Mouse (Mus musculus) erythroblast, embryonic 14.5 days (primary cell): ENCODE data around the gene Adgrf5. TPM values are rescaled to one million over a fixed set of nuclear protein-coding genes. Genes with fewer than 3 reads are reported as not detected.
"Not testable (repeated sequence)": the region's sequence is repeated elsewhere in the genome, so short reads cannot be mapped to it uniquely, and the experiment has no call there.

ENCODE experiments used
- H3K27me3 ChIP-seq: 2 replicates; pipeline ENCODE4 v1.6.1; 2012; ENCODE audit warnings: inconsistent platforms; ENCODE audit not compliant: control insufficient read depth
- H3K36me3 ChIP-seq: 2 replicates; pipeline ENCODE4 v1.6.1; 2012; ENCODE audit warnings: mild to moderate bottlenecking, inconsistent platforms; ENCODE audit not compliant: control insufficient read depth
- H3K4me1 ChIP-seq: 2 replicates; pipeline ENCODE4 v1.6.1; 2012; ENCODE audit warnings: inconsistent platforms; ENCODE audit not compliant: control insufficient read depth
- H3K4me3 ChIP-seq: replicated peaks from 2 replicates; pipeline ENCODE3; 2012; ENCODE audit warnings: moderate library complexity, mild to moderate bottlenecking, inconsistent platforms
- H3K9me3 ChIP-seq: 2 replicates; pipeline ENCODE4 v1.6.1; 2012; ENCODE audit warnings: low read length, inconsistent platforms, mixed read lengths; ENCODE audit not compliant: control insufficient read depth
- GATA1 ChIP-seq: IDR thresholded peaks from 2 replicates; pipeline ENCODE4 v1.6.1; 2012; ENCODE audit warnings: low read length, inconsistent platforms, mixed read lengths
- TAL1 ChIP-seq: IDR thresholded peaks from 3 replicates; pipeline ENCODE4 v1.6.1; 2012; ENCODE audit warnings: low read length, inconsistent platforms, mixed read lengths
- polyA plus RNA-seq: library from polyadenylated mRNA; stranded (reverse); fragments of >175 nt; gene quantifications from 2 replicates; pipeline ENCODE4 v1.2.3, GENCODE M21; 2012

Gene Adgrf5
- polyA plus RNA-seq, 1 experiment = not detected

DNA sequence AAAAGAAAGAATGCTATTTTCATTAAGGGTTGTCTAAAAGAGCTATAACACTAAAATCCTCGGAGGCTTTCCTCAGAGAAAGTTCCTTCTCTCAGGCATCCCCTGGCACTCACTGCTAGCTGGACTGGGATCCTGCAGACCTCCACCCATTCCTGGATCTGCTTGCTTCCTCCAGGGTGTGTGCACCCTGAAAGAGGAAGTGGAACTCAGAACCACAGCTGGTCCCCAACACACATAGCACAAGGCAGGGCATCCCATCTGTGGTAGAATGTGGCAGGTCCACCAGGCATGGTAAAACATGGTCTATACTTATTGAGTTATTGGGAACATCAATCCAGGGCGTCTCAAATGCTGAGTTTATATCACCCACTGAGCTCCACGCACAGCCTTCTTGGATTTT is 22.0 kb upstream of the Adgrf5 start:
- peaks cover 5% of the 10 kb centered on the region; the same call in 1 of the 2 replicates for H3K4me1 ChIP-seq
- no peaks in the 10 kb centered on the region for H3K36me3 ChIP-seq
- no peak for TF ChIP-seq TAL1
- TF ChIP-seq GATA1 = no peak
- H3K4me3 ChIP-seq = no peak overlapping the region
- H3K27me3 ChIP-seq = no peaks in the 10 kb centered on the region
- H3K9me3 ChIP-seq = no peaks in the 10 kb centered on the region

DNA sequence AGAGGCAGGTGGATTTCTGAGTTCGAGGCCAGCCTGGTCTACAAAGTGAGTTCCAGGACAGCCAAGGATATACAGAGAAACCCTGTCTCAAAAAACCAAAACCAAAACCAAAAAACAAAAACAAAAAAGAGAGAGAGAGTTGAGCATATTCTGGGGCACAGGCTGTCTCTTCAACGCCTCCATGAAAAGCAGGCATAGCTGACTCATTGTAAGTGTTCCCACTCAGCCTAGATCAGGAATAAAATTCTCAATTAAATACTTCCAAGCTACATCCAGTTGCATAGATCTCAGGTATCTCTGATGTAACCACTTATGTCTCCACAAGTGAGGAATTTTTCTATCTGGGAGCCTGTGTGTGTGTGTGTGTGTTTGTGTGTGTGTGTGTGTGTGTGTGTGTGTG is 13.8 kb upstream of the Adgrf5 start:
- not testable (repeated sequence) for H3K36me3 ChIP-seq, H3K4me1 ChIP-seq, H3K4me3 ChIP-seq, H3K27me3 ChIP-seq, H3K9me3 ChIP-seq

DNA sequence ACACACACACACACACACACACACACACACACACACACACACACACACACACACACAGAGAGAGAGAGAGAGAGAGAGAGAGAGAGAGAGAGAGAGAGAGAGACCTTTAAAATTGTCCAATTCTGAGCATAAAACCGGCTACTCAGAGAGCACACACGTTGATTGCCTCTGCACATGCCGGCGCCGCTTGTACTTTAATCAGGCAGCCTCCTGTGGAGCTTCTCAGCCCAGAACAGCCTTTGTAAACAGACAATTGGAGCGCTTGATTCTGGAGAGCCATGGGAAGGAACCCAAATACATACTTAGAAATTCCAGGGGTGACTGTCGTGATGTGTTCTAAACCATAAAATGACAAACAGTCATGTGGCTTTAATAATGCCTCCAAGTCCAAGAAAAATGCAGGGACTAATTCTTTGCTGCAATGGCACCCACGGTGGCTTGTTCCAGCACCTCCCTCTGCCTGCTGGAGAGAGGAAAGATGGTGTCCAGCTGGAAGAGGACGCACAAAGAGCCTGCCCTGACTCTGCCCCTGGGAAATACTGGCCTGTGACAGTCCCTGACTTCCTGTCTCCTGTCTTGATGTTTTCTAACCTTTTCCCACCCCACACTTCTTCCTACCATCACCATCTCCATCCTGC is 2.2 kb upstream of the Adgrf5 start:
- peaks cover 51% of the 10 kb centered on the region for H3K27me3 ChIP-seq
- TF ChIP-seq GATA1 (no peak), TAL1 (no peak)
- no peaks in the 10 kb centered on the region for H3K9me3 ChIP-seq
- H3K4me3 ChIP-seq = no peak overlapping the region
- H3K4me1 ChIP-seq = no peaks in the 10 kb centered on the region
- no peaks in the 10 kb centered on the region for H3K36me3 ChIP-seq

DNA sequence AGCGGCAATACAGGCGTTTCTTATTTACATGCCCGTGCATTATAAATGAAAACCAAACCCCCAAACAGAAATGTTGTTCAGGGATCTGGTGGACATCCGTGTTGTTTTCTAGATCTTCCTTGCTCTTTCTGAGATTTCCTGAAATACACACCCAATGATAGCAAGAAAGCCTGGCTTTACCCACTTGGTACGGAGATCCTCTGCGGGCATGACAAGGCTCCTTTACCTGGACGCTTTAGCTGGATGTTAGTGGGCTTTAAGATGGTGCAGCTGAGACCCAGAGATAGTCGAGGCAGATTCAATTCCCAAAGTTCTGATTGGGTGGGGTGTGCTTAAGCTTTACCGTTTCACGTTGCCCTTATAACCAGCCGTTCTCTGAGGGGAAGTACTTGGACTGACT is 770 bp downstream of the Adgrf5 start:
- Histone ChIP-seq H3K4me1 (no peaks in the 10 kb centered on the region), H3K4me3 (no peak overlapping the region), H3K27me3 (peaks cover 67% of the 10 kb centered on the region), H3K9me3 (no peaks in the 10 kb centered on the region), H3K36me3 (no peaks in the 10 kb centered on the region)
- TF ChIP-seq TAL1 (no peak), GATA1 (no peak)

DNA sequence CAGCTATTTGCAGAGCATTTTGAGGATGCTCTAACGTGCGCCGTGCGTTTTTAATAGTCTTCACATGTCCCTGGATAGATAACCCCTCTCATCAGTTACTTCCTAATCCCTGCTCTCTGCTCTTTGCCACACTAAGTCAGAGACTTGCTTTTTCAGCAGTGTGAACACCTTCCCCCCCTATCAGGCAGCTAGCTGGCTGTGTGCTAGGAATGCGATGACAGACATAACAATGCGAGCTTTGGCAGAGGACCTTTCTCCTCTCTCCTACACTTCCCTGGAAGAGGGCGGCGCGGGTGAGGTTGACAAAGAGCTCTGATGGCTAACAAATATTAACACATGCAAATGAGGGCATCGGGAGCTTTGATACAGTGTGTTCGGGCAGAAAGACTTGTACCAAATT is 2.1 kb downstream of the Adgrf5 start:
- Histone ChIP-seq H3K4me1 (no peaks in the 10 kb centered on the region), H3K36me3 (no peaks in the 10 kb centered on the region), H3K4me3 (no peak overlapping the region), H3K27me3 (peaks cover 62% of the 10 kb centered on the region), H3K9me3 (no peaks in the 10 kb centered on the region)
- TF ChIP-seq GATA1 (no peak), TAL1 (no peak)

DNA sequence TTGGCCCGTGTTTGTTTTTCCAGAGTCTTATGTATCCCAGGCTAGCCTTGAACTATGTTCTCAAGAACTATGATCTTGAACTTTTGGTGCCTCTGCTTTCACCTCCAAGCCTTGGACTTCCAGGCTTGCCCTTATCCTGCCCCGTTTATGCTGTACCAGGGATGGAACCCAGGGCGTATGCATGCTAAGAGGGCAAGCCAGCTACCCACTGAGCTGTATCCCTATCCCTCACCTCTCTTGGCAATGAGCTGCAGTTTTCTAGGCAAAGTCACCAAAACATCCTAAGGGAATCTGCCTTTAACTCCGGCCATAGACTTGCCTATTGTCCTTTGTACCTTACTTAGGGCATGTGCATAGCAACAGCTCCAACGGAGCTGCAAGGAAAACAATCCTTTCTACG is 2.6 kb downstream of the Adgrf5 start:
- H3K4me3 ChIP-seq = no peak overlapping the region
- no peaks in the 10 kb centered on the region for H3K9me3 ChIP-seq
- H3K4me1 ChIP-seq = no peaks in the 10 kb centered on the region
- H3K36me3 ChIP-seq = no peaks in the 10 kb centered on the region
- TF ChIP-seq GATA1 = no peak
- TF ChIP-seq TAL1 = no peak
- peaks cover 62% of the 10 kb centered on the region for H3K27me3 ChIP-seq

DNA sequence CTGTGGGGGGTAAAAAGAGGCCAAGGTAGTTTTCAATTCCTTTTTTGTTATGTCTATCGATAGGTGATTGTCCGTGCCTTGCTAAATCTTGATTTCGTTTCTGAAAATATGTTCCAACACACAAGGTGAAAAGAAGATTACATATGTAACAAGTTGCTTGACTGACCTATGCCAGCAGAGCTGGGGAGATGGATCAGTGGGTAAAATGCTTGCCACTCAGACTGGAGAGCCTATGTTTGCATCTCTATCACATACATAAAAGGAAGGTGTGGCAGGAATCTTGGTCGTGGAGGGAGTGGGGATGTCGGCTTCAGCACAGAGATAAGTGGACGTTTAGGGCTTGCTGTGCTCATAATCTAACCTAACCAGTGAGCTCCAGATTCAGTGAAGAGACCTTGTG is 3.7 kb downstream of the Adgrf5 start:
- no peak overlapping the region for H3K4me3 ChIP-seq
- H3K36me3 ChIP-seq = no peaks in the 10 kb centered on the region
- H3K4me1 ChIP-seq = no peaks in the 10 kb centered on the region
- H3K27me3 ChIP-seq = peaks cover 52% of the 10 kb centered on the region
- TF ChIP-seq TAL1 = no peak
- TF ChIP-seq GATA1 = no peak
- no peaks in the 10 kb centered on the region for H3K9me3 ChIP-seq

DNA sequence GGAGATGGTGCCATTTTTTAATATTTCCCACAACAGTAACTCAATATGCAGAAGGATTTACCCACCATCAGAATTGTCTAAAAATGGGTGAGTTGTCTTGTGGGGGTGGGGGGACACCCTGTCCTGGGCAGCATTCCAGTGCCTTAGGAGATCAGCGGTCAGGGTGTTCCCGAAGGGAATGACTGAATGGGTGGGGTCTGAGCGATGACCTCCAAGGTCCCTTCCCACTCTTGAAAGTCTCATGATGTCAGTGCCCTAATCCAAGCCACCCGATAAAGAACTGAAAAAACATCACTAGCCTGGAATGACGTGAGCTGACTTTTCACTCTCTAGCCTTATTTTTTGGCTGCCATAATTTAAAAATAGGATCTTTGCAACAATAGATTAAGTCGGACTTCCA is 5.0 kb downstream of the Adgrf5 start:
- TF ChIP-seq GATA1 (no peak), TAL1 (no peak)
- H3K9me3 ChIP-seq = no peaks in the 10 kb centered on the region

DNA sequence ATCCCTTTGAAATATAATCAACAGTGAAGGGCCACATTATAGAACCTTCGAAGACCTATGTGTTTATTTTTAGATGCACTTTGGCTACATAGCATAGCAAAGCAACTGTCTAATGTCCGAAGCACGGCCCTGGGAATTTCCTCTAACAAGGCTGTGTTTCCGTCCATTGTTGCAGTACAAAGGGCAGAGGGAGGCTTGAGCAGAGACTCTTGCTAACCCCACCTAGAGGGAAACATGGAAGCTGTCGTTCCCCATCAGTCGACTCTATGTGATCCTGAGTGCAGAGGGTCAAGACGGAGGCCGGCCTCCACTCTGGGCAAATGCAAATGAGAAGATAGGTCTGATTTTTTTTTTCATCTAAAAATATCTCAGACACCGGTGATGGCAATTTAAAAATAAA is 6.2 kb downstream of the Adgrf5 start:
- Histone ChIP-seq H3K36me3 (no peaks in the 10 kb centered on the region), H3K9me3 (no peaks in the 10 kb centered on the region), H3K4me1 (no peaks in the 10 kb centered on the region), H3K4me3 (no peak overlapping the region), H3K27me3 (peaks cover 28% of the 10 kb centered on the region)
- no peak for TF ChIP-seq TAL1
- TF ChIP-seq GATA1 = no peak

More for the DNA sequence above, 5.0 kb downstream of the Adgrf5 start:
- no peaks in the 10 kb centered on the region for H3K4me1 ChIP-seq
- H3K36me3 ChIP-seq = no peaks in the 10 kb centered on the region
- no peak overlapping the region for H3K4me3 ChIP-seq
- peaks cover 40% of the 10 kb centered on the region for H3K27me3 ChIP-seq

DNA sequence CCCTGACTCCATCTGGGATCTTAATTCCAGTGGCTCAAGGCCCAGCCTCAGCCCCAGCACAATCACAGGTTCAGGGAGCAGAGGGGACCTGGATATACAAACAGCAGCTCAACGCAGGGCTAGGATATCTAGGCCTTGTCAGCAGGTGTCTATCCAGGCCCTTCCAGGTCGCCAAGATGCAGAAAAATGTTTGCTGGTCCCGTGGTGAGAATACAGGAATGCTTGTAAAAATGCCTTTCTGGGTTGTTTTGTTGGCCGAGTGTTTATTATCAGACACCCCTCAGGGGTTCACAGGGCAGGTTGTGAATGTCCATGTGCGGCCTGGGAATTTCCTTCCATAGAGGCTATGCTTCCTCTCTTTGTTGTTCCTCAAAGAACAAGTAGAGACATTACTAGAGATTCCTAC is 7.9 kb downstream of the Adgrf5 start:
- H3K9me3 ChIP-seq = no peaks in the 10 kb centered on the region
- H3K4me3 ChIP-seq = no peak overlapping the region
- no peaks in the 10 kb centered on the region for H3K36me3 ChIP-seq
- TF ChIP-seq TAL1 (no peak), GATA1 (no peak)
- H3K27me3 ChIP-seq = peaks cover 14% of the 10 kb centered on the region
- H3K4me1 ChIP-seq = no peaks in the 10 kb centered on the region
